Mouse (Mus musculus) mesoderm, embryonic 11.5 days (tissue): Measurements from ENCODE around the gene Fancc.

Experiments used
- DNase-seq: peaks from one replicate; pipeline ENCODE4 v3.0.0-alpha.2; 2012; ENCODE audit warnings: low read depth, low spot score

Gene Fancc

DNA sequence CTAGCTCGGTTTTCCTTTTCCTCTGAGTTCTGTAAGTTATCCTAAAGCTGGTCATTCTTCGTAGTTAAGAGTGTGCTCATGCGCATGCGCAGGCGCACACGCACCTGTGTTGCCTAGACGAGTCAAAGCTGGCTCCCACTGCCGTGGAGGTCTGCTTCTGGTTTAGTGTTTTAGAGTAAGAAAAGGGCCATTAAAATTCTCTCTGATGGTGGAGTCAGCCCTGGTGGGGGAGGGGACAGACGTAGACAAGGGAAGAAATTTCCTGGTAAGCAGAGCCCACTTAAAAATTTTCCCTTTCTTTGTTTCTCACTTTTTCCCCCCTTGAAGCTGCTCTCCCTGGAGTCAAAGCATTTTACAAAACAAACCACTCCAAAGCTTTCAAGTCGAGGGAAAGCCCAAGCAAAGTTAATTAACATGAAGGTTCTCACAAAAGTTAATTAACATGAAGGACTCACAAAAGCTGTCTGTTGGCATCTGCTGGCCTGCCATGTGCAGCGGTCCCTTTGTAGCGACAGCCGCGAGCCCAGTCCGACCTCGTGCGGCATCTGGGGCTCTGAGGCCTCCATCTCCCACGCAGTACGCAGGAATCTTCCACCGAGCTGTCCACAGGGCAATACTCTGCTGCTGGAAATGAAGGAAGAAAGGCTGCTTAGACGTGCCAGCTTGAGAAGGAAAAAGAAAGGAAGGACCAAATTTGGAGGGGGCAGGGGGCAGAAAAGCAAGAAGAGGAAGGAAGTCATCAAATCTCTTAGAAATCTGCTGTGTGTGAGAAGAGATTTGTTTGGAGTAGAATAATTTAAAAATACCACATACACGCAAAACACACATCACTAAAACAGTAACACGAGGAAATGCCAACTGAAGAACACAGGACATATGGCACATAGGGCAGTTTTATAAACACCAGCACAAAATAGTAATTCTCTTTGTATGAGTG, at the start of gene Fancc:
Gene Fancc, minus strand, starts transcription at position 633 of the 937 bp plus-strand sequence.
- DNase-seq: peak; percentile 51

DNA sequence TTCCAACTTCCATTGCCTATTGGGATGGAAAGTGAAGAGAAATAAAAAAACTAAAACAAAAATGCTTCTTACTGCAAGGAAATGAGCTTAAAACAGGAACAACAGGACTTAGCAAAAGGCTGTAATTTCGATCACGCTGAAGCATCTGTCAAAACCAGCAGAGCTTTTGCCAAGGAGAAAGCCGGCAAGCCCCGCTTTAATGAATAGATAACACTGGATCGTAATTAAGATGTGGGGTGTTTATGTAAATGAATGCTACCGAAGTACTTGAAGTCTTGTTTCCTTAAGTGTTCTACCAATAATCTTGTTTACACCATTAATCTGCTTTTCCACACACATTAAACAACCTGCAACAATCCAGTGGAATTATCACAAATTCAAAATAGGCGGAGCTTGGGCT, 48.2 kb upstream of the Fancc start:
- DNase-seq: no peak

DNA sequence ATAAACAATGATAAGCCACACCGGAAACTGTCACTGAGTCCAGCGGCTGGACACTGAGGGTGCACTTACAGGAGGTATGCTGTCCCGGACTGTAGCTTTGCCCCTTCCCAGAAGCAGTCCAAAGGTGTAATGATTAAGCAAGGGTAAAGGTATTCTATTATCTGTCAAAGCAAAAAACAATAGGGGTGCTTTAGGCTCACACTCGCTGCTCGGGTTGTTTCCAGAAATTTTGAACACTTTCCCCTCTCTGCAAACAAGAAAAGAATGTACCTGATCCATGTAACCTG, 47.8 kb upstream of the Fancc start:
- DNase-seq: no peak

DNA sequence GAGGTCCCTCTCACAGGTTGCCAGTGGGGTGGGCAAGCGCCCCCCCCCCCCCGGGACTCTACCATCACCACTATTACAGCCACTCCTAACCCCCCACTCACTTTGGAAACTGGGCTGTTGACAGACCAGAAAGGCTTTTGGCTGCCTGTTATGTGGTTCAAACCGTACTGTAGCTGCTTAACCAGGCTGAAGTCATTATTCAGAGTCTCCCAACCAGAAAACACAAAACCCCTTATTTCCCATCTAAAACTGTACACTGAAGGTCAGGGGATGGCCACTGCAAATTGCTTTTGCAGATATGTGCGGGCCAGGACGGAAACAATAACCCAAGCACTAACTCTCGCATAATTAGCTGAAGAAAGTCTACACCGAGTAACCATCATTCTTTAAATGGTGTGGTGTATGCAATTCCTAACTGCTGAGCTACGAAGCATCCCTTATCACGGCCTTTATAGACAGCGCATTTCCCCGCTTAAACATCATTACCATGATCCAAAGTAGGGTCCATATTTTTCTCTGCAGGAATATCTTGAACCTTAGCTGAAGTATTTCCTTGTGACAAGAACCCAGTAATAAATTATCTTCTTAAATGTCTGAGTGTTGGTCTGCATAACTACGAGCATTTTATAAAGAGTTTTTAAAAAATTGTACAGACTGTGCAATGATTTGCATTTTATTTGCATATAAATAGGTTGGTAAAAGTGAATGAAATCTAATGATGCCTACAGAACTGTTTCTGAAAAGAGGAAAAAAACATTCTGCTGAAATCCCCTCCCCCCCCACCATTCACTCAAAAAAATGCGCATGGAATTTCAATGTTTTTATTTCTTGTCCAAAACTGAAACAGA, 47.3 kb upstream of the Fancc start:
- no peak for DNase-seq

DNA sequence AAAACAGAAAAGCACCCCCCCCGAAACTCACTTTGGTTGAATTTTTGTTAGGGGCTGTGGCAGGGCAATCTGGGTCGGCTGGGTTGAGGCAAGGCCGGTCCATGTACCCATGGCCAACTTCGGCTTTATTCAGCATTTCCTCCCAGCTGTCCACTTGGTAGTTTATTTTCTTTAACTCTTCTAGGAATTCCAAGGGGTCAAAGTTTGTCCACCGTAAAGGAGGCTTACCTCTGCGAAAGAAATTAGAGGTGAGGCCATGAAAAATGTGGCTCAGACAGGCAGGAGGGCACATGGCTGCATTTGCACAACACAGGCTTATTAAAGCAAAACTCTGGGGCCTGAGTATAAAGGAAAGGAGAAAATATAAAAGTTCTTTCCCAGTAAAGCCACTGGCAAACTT, 46.4 kb upstream of the Fancc start:
- no peak for DNase-seq

DNA sequence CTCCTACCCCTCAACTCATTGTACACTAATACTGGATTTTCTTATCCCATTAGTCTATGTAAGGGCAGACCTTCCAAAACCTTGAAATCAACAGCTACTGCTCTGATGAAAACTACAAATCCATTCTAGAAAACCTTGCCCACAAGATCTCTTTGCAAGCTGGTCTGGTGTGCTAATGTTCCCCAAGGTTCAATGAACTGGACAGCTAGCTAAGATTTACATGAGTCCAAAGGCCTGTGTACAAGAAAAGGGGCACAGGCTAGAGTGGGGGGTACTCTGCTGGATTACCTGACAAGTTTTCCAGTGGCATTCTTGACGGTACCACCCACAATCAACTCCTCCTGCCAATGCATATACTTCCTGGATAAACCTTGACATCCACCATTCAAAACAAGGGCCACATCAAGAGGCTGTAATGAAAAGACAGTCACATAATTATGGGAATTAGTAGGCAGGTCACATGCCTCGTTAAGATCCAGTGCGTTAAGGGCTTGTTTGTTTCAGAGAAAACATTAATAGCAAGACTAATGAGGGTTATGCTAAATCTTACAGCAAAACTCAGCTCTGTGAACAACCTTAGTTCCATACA, 45.8 kb upstream of the Fancc start:
- no peak for DNase-seq

DNA sequence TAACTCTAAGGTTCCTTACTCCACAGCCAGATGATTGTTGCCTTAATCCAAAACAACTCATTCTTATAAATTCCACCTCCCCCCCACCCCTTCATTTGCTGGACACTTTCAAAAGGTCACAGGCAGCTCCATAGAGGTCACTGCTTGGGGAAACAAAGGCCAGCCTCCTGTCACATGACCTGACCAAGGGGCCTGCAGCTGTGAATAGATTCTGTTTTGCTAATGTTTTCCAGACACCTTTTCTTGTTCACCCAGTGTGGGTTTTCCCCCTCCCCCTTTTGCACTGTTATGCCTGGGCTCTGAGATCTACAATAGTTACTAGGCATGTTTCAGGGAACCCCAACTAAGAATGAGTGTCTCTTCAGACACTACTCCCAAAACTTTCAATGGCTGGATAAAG, 44.4 kb upstream of the Fancc start:
- no peak for DNase-seq

DNA sequence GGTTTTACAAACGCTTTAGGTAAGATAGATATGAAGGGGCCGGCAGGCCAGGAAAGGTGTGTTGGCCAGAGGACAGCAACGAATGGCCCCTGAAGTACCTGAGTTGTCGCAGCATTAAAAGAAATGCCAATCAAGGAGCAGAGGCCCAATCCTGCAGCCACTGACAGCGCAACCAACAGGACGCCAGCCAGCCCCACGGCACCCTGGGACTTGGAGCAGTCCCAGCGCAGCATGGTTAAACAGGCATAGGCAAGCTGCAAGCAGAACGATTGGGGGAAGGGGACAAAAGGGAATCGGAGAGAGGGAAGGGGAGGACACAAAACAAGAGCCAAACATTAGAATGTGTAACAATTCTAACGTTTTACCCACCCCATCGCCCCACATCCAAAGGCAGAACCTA, 43.5 kb upstream of the Fancc start:
- no peak for DNase-seq

DNA sequence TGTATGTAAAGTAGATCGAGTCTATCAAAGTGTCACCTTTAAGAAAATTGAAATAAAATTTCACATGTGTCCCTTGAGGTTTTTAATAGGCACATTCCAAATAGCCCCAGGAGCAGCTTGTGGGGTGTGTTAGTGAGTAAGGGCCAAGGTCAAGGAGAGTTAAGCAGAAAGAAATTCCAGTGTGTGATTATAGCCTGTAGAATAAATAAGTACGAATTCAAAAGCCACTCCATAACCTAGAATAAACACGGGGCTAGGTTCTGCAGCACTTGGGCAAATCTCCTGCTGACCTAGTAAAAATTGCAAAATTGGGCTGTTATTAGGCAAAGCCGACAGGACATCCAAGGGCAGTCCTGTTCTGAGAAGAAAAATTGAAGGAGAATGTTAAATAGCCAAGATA, 37.9 kb upstream of the Fancc start:
- no peak for DNase-seq

DNA sequence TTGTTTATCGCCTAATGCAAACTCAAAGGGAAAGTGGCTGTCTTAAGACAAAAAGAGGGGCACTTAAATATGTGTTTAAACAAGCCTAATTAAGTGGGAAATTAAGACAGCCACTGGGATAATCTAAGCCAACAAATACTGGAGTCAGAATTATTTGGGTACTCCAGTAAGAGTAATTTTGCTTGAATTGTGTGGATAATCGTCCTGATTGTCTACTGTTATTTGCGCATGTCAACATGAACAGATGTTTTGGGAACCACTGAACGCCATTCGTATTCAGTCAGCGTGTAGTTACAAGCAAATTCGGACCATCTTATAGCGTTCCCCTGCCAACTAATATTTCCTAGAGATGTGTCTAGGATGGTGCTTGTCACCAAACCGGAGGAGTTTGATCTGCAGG, 33.8 kb upstream of the Fancc start:
- no peak for DNase-seq

DNA sequence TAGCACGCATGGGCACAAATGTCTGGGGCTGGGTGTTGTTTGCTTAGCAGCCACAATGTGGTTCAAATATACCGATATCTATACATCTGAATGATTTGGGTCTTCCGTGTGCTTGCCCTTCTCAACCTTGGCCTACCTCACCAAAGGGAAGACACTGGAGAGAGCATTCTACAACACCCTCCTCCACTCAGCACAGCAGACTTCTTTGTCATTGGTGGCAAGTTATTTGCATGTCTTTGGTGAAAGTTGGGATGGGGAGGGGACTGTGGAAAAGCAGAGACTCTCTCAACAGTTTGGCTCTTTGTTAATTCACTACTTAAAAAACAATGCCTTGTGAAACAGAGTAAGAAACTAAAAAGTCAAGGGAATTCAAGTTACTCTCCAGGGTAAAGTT, 33.3 kb upstream of the Fancc start:
- no peak for DNase-seq

DNA sequence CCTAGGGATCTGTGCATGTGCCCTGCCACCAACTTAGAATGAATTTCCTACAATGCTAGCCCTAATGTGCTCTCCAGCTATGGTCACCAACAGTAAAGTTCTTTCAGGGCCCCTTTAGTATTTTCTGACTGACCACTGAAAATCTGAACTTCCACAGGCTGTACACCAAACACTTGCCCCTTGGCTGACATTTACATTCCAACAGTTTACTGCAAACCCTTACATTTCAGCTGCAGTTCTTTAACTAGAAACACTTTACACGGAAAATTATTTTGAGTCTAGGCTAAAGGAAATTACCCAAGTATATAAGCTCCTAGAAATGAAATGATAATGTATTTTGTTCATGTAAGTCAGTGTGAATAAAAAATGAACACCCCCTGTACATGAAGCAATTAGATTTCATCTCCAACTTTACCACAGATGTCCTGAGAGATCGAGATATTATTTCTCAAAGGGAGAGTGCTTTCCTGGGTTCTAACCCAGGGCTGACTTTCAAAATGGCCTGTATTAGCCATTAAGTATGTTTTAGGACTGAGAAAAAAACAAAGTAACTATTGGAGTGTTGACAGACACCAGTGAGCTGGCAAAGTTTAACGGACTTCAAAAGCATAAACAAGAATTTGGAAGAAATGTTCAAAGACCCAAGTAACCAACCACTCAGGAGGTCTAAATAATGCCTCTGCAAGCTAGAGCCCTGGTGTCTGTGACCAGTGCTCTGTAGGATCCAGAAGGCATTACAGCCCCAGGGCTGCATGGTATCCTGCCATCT, 32.7 kb upstream of the Fancc start:
- DNase-seq: no peak

DNA sequence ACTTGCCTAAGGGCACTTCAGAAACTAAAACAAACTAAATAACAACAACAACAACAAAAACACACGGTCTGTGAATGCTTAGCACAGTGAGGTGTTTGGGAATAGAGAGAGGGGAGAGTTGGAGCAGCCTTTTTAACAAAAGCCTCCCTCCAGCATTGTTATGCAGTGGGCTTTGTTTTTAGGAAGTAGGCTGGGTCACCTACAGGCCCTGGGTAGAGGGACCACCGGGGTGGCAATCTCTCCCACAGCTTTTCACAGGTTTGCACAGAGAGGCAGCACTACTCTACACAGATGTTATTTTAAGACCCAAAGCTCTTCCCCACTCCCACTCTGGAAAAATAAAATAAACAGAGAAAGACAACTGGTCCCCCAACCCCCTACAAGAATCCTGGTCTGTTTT, 31.8 kb upstream of the Fancc start:
- no peak for DNase-seq

DNA sequence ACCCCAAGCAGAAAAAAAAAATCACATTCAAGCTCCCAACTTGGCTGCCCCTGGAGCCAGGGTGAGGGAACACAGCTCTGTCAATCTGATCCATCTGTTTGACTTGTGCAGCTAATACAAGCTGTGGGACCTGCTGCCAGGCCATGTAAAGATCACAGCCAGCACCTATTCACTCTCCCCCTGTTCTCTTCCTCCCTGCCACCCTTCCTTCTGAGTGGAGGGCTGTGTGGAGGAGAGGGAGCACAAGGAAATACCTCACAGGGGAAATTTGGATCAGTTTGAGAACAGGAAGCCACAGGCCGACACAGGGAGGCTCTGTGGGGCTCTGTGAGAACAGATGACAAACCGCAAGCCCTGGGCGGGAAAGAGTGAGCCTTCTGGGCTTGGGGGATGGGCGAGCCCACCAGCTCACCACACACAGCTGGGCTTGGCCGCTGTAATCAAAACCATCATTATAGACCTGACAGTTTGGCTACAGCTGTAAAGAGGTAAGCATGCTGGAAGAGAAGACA, 31.1 kb upstream of the Fancc start:
- DNase-seq: peak; percentile 76

DNA sequence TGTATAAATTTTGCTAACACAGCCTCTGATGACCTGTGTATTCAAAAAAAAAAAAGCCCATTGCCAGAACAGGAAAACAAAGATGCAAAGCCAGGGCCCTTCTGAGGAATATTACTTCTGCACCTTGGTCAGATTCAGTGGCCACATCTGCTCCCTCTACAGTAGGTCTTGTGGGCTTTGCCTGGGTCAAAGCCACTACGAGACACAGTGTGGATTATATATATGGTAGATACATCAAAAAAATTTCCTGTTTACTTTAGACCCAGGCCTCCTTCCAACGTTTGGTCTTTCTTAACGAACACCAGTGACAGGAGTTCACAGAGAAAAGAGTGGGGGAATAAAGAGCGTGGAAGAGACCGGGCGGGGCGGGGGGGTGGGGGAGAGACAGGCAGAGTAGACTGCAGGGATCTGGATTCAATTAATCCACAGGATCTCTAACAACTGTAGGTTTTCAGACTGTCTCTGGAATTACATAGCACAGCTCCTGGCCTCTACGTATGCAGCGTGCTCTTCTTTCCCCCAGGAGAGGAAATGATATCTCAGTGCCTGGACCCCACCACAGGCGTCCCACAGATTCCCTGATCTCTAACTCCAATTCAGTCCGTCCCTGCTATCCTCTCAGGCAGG, 28.6 kb upstream of the Fancc start:
- no peak for DNase-seq

DNA sequence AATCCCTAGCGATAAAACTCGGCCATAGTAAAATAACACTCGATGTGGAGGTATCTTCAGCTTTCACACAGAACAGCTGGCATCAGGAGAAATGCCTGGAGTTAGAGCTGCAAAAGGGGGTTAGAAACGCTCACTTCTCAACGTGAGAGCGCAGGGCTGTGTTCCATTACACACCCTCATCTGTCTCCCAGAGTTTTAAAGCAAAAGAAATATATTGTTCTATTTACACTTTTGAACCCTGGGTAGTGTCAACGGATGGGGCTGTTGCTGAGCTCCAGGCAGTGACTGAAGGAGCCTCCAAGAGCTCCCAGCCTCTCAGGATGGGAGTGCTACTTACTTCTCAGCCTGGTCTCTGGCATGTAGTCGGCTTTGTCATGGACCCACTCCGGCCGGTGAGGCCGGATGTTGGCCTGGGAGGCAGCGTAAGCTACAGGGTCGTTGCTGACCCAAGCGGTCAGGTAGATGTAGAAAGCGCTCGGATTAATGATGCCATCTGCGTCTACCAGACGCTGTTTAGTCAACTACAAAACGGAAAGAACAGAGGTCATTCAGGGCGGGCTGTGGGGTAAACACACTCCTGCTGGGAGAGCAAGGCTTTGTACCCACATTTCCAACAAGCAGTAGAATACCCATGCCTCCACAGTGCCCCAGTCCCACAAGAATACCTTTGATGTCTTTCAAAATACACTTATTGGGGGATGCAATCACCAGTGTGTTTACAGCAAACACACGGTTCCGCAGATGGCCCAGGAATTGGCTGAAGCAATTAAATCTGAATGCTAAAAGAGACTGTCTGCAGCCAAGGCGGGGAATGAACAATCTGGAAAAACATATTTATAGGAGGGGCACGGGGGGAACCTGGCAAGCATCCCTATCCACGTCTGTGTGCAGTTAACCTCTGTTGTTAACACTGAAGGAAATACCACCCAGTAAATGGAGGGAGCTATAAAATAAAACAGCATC, 27.8 kb upstream of the Fancc start:
- no peak for DNase-seq

DNA sequence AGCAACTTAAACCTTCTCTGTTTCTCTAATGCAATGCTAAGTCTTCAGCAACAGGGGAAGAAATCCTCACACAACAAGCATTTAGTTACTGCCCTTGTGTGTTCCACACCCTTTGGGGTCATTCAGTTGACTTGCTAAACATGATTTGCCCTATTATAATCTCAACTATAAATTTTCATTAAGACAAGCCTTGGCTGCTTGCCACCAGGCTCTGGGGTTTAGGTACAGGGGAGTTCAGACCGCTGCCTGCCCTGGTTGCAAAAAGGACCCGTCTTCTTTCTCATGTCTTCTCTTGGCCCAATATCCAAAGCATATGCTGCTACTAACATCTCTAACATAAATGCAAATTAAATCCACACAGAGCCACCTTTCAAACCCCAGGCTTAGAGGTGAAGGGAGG, 27.0 kb upstream of the Fancc start:
- DNase-seq: no peak

DNA sequence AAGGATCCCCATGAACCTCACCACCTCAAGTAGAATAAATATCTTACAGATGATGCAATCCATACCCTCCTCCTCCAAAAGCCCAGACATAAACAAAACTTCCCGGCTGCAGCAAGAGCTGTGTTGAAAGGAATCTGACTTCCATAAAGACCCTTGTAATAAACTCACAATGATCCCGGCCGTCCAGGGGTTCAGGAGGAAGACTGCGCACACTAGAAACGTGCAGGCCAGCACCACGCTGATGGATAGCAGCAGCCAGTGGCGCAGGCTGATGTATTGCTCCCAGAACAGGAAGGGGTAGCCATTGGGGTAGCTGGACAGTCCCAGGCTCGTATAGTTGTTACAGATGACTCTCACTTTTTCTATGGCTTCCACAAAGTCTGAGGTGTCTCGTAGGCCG, 25.8 kb upstream of the Fancc start:
- DNase-seq: no peak

DNA sequence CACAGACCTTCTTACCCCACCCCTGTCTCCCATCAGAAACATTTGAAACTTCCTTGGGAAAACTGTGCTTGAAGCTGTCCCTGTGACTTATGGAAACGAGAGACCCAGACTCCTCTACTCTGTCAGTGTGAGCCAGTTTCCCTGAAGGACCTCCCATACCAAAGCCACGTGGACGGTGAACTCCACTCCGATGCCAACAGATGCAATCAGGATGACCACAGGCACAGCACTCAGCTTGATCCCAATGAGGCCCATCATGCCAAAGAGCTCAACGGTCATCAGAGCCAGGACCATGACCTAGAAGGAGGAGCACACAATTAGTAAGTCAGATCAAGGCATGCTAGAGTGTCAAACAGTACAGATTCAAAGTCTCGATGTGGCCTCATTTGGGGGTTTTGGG, 23.0 kb upstream of the Fancc start:
- no peak for DNase-seq

DNA sequence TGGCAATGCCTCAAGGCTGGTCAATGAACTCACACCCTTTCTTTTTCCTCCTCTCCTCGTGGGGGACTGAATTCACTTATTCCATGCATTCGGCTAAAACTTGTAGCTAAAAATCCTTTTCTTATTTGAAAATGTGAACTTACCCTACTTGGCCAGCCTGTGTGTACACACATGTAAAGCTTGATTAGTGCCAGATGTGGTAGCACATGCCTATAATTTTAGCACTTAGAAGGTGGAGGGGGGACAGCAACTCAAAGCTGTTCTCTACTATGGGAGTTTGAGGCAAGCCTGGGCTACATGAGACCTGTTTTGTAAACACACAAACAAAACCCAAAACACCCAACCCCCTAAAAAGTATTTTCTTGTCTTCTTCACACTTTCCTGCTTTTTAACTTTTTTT, 19.5 kb upstream of the Fancc start:
- DNase-seq: no peak
